8 mouse cellular contexts compared by ENCODE assay signal in genomic region chr2:18057336-18058145, GRCm38 (mm10). TPM values are rescaled to one million over a fixed set of nuclear protein-coding genes. Genes with fewer than 3 reads are reported as not detected.
DNase-seq lines count a peak whose midpoint lies in the region; ATAC-seq and TF ChIP-seq lines count a peak whose summit lies in the region.

No protein-coding gene starts in this region.

- peak overlapping the region; percentile 84 for H3K4me3 ChIP-seq in bone marrow macrophage, adult 2 months (ENCODE audit: insufficient read depth, low read length)
- H3K4me3 ChIP-seq in forebrain, embryonic 12.5 days (replicated peaks): peak overlapping the region; percentile 48
- peak overlapping the region; percentile 68 for H3K4me3 ChIP-seq in lung, embryonic 16.5 days (ENCODE audit: low read length)
- peak overlapping the region; percentile 73 for H3K4me3 ChIP-seq in olfactory bulb, adult 2 months (ENCODE audit: insufficient read depth, low read depth, low read length)

- peak overlapping the region; percentile 96 for H3K4me2 ChIP-seq in forebrain, embryonic 12.5 days
- peak overlapping the region; percentile 76 for H3K4me2 ChIP-seq in lung, embryonic 16.5 days (ENCODE audit: low read depth, low read length)

- intact Hi-C loops in heart, postnatal 36 days (cut with DNase I): loop anchor here (1.0 to 2.0 kb wide), 2 partner anchors 10 to 29 kb away; no protein-coding TSS in a partner anchor

- peaks cover 10% of the 10 kb centered on the region for H3K4me1 ChIP-seq in bone marrow macrophage, adult 2 months (ENCODE audit: control insufficient read depth, insufficient read depth, low read length)
- H3K4me1 ChIP-seq in forebrain, embryonic 12.5 days: peaks cover 32% of the 10 kb centered on the region
- peaks cover 14% of the 10 kb centered on the region for H3K4me1 ChIP-seq in lung, embryonic 16.5 days (replicated peaks; ENCODE audit: control insufficient read depth, insufficient read depth, low read length)
- no peaks in the 10 kb centered on the region for H3K4me1 ChIP-seq in olfactory bulb, adult 2 months (ENCODE audit: control insufficient read depth, insufficient read depth, low read length)

- no peaks in the 10 kb centered on the region for H3K36me3 ChIP-seq in forebrain, embryonic 12.5 days (replicated peaks)
- no peaks in the 10 kb centered on the region for H3K36me3 ChIP-seq in lung, embryonic 16.5 days (ENCODE audit: control insufficient read depth, insufficient read depth, low read length)

- TF ChIP-seq POLR2A in bone marrow macrophage, adult 2 months (IDR thresholded peaks at IDR 0.05; ENCODE audit: borderline replicate concordance, low read depth, low read length): 0 out of 2 replicates have a peak, but pooled peaks have one; percentile 16
- no peak for TF ChIP-seq POLR2A in olfactory bulb, adult 2 months (IDR thresholded peaks at IDR 0.05; ENCODE audit: insufficient read depth, low read depth, low read length)

- no peak for TF ChIP-seq CTCF in bone marrow macrophage, adult 2 months (IDR thresholded peaks at IDR 0.05; ENCODE audit: low read depth, low read length)
- TF ChIP-seq CTCF in olfactory bulb, adult 2 months (IDR thresholded peaks at IDR 0.05; ENCODE audit: insufficient read depth, low read depth, low read length): no peak

- WGBS in forebrain, embryonic 12.5 days: under 1% methylated on average over 48 of the region's 48 CpGs
- WGBS in lung, embryonic 16.5 days: under 1% methylated on average over 48 of the region's 48 CpGs
- WGBS in olfactory bulb, adult 2 months: 1% methylated on average over 48 of the region's 48 CpGs

- H3K27ac ChIP-seq in bone marrow macrophage, adult 2 months (ENCODE audit: insufficient read depth, low read depth, low read length): peak overlapping the region; percentile 99
- peak overlapping the region; percentile 99 for H3K27ac ChIP-seq in forebrain, embryonic 12.5 days
- H3K27ac ChIP-seq in lung, embryonic 16.5 days (ENCODE audit: low read length): peak overlapping the region; percentile 98
- H3K27ac ChIP-seq in olfactory bulb, adult 2 months (ENCODE audit: insufficient read depth, low read depth, low read length): peak overlapping the region; percentile 35

- ATAC-seq in CD4-positive, CD25-positive, alpha-beta regulatory T cell, adult 4 months: peak; percentile 33
- no peak for ATAC-seq in forebrain, embryonic 12.5 days (ENCODE audit: low FRiP score)
- no peak for ATAC-seq in lung, embryonic 16.5 days (ENCODE audit: low read depth)

- DNase-seq in heart, postnatal 36 days: peak; percentile 69 to 85
- peak; percentile 53 for DNase-seq in layer of hippocampus, adult 9-11 months
- DNase-seq in thymus, postnatal 10 days (ENCODE audit: low spot score in 2 of 2): peak; percentile 51 to 59

- peak overlapping the region; percentile 98 for H3K9ac ChIP-seq in forebrain, embryonic 12.5 days
- peak overlapping the region; percentile 96 for H3K9ac ChIP-seq in lung, embryonic 16.5 days (ENCODE audit: low read length)

- no peaks in the 10 kb centered on the region for H3K9me3 ChIP-seq in forebrain, embryonic 12.5 days
- H3K9me3 ChIP-seq in lung, embryonic 16.5 days (ENCODE audit: control insufficient read depth, low read length): no peaks in the 10 kb centered on the region

- H3K27me3 ChIP-seq in forebrain, embryonic 12.5 days: no peaks in the 10 kb centered on the region
- no peaks in the 10 kb centered on the region for H3K27me3 ChIP-seq in lung, embryonic 16.5 days (ENCODE audit: control insufficient read depth, insufficient read depth, low read depth, low read length)

RNA-seq across cellular contexts. Expression of gene Mllt10, which starts 2.5 kb away (rescaled TPM):
- polyA plus RNA-seq in CD4-positive, CD25-positive, alpha-beta regulatory T cell, adult 4 months (2017; shearing (Covaris generic)): 10 to 100 TPM; 34.9 to 41.4 TPM
- 29.4 and 32.5 TPM in 2 replicates for polyA plus RNA-seq in bone marrow macrophage, adult 2 months (2012; ENCODE audit: insufficient read depth, insufficient read length, missing spikeins)
- polyA plus RNA-seq in forebrain, embryonic 12.5 days (2016; fragmentation: Nextera tagmentation; extraction: Ambion mirVana): 61.7 and 76.8 TPM in 2 replicates
- 10 to 100 TPM; 32.6 to 34.2 TPM for total RNA-seq in heart, postnatal 36 days (2021)
- polyA plus RNA-seq in lung, embryonic 16.5 days (2015; fragmentation: Nextera tagmentation; extraction: Ambion mirVana): 56.1 and 57.9 TPM in 2 replicates
- 433 TPM in 1 of 2 replicates, not detected in the other for polyA plus RNA-seq in olfactory bulb, adult 2 months (2012; ENCODE audit: insufficient read depth, insufficient read length, low replicate concordance, missing spikeins)

RNA-seq across cellular contexts. Expression of gene Skida1, which starts 8.7 kb away (rescaled TPM):
- polyA plus RNA-seq in CD4-positive, CD25-positive, alpha-beta regulatory T cell, adult 4 months (2017; shearing (Covaris generic)): under 1 TPM in 1 of 2 experiments, not detected in 1; 0.74 TPM
- polyA plus RNA-seq in bone marrow macrophage, adult 2 months (2012; ENCODE audit: insufficient read depth, insufficient read length, missing spikeins): not detected in 2 replicates
- 26.3 and 26.4 TPM in 2 replicates for polyA plus RNA-seq in forebrain, embryonic 12.5 days (2016; fragmentation: Nextera tagmentation; extraction: Ambion mirVana)
- total RNA-seq in heart, postnatal 36 days (2021): 1 to 10 TPM; 2.8 to 5.1 TPM
- polyA plus RNA-seq in lung, embryonic 16.5 days (2015; fragmentation: Nextera tagmentation; extraction: Ambion mirVana): 5.1 and 5.5 TPM in 2 replicates
- polyA plus RNA-seq in olfactory bulb, adult 2 months (2012; ENCODE audit: insufficient read depth, insufficient read length, low replicate concordance, missing spikeins): not detected in 2 replicates

RNA-seq across cellular contexts. Expression of gene A930004D18Rik, which starts 20.0 kb away (rescaled TPM):
- polyA plus RNA-seq in CD4-positive, CD25-positive, alpha-beta regulatory T cell, adult 4 months (2017; shearing (Covaris generic)): 1 to 10 TPM; 2.0 to 2.1 TPM
- not detected in 2 replicates for polyA plus RNA-seq in bone marrow macrophage, adult 2 months (2012; ENCODE audit: insufficient read depth, insufficient read length, missing spikeins)
- 20.9 and 22.0 TPM in 2 replicates for polyA plus RNA-seq in forebrain, embryonic 12.5 days (2016; fragmentation: Nextera tagmentation; extraction: Ambion mirVana)
- 1 to 10 TPM; 4.6 to 6.2 TPM for total RNA-seq in heart, postnatal 36 days (2021)
- 12.1 and 13.1 TPM in 2 replicates for polyA plus RNA-seq in lung, embryonic 16.5 days (2015; fragmentation: Nextera tagmentation; extraction: Ambion mirVana)
- not detected in 2 replicates for polyA plus RNA-seq in olfactory bulb, adult 2 months (2012; ENCODE audit: insufficient read depth, insufficient read length, low replicate concordance, missing spikeins)

Comparison
In these comparisons a context has a peak if more than half of its experiments do, and no peak if none do; other contexts are left out.
1. H3K27ac ChIP-seq: peak in every context shown above with its lines; median percentile 99 in bone marrow macrophage, adult 2 months; 99 in forebrain, embryonic 12.5 days; 98 in lung, embryonic 16.5 days; 35 in olfactory bulb, adult 2 months.